7 mouse cellular contexts compared by ENCODE assay signal in the genomic region with DNA sequence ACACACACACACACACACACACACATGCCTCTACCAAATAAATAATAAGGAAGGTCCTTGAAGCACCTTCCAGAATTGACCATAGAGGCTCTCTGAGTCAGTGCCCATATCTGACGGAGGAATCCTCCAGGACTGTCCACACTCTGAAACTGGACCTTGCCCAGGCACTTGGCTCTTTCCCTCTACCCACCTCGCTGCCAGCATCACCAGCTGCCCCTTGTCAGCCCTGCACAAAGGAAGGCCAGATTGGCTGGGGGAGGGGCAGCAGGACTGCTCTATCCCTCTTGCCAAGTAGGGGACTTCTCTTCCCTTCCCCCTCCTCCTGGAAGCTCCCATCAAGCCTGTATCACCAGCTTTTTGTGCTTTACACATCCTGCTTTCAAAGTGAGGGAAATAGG. TPM values are rescaled to one million over a fixed set of nuclear protein-coding genes. Genes with fewer than 3 reads are reported as not detected.
DNase-seq lines count a peak whose midpoint lies in the region; ATAC-seq and TF ChIP-seq lines count a peak whose summit lies in the region.

No protein-coding gene starts in this region.

- no peak overlapping the region for H3K9ac ChIP-seq in forebrain, embryonic 14.5 days (ENCODE audit: low read length)
- H3K9ac ChIP-seq in hindbrain, embryonic 12.5 days: no peak overlapping the region
- no peak overlapping the region for H3K9ac ChIP-seq in lung, embryonic 15.5 days
- no peak overlapping the region for H3K9ac ChIP-seq in stomach, postnatal 0 days (ENCODE audit: low read length)
- H3K9ac ChIP-seq in liver, embryonic 12.5 days: no peak overlapping the region

- no peak for TF ChIP-seq EP300 in stomach, postnatal 0 days (optimal IDR thresholded peaks at IDR 0.05)

- H3K9me3 ChIP-seq in forebrain, embryonic 14.5 days (replicated peaks; ENCODE audit: control insufficient read depth, low read length): no peaks in the 10 kb centered on the region
- H3K9me3 ChIP-seq in hindbrain, embryonic 12.5 days (replicated peaks): no peaks in the 10 kb centered on the region
- no peaks in the 10 kb centered on the region for H3K9me3 ChIP-seq in lung, embryonic 15.5 days
- H3K9me3 ChIP-seq in stomach, postnatal 0 days (ENCODE audit: control insufficient read depth, low read length): no peaks in the 10 kb centered on the region
- H3K9me3 ChIP-seq in liver, embryonic 12.5 days (replicated peaks): no peaks in the 10 kb centered on the region

- 25% methylated on average over 2 of the region's 2 CpGs for WGBS in forebrain, embryonic 14.5 days
- WGBS in hindbrain, embryonic 12.5 days: 38% methylated on average over 2 of the region's 2 CpGs
- WGBS in lung, embryonic 15.5 days: 31% methylated on average over 2 of the region's 2 CpGs
- 30% methylated on average over 2 of the region's 2 CpGs for WGBS in stomach, postnatal 0 days
- WGBS in liver, embryonic 12.5 days (ENCODE audit: insufficient replicate concordance): 41% methylated on average over 2 of the region's 2 CpGs

- H3K4me3 ChIP-seq in forebrain, embryonic 14.5 days (ENCODE audit: low read depth, low read length): no peak overlapping the region
- no peak overlapping the region for H3K4me3 ChIP-seq in hindbrain, embryonic 12.5 days
- no peak overlapping the region for H3K4me3 ChIP-seq in lung, embryonic 15.5 days
- H3K4me3 ChIP-seq in stomach, postnatal 0 days (ENCODE audit: low read depth, low read length): no peak overlapping the region
- H3K4me3 ChIP-seq in liver, embryonic 12.5 days: no peak overlapping the region

- peak; percentile 72 for DNase-seq in MN1 (ENCODE audit: low spot score)
- DNase-seq in brain, adult 2 months (ENCODE audit: low read depth, low spot score): peak; percentile 99
- peak; percentile 92 for DNase-seq in forebrain, embryonic 14.5 days (ENCODE audit: low spot score)
- DNase-seq in stomach, postnatal 0 days (ENCODE audit: low spot score): peak; percentile 19

- H3K36me3 ChIP-seq in forebrain, embryonic 14.5 days (ENCODE audit: control insufficient read depth, insufficient read depth, low read length): no peaks in the 10 kb centered on the region
- H3K36me3 ChIP-seq in hindbrain, embryonic 12.5 days: no peaks in the 10 kb centered on the region
- H3K36me3 ChIP-seq in lung, embryonic 15.5 days: no peaks in the 10 kb centered on the region
- H3K36me3 ChIP-seq in stomach, postnatal 0 days (ENCODE audit: control insufficient read depth, insufficient read depth, low read length): no peaks in the 10 kb centered on the region
- H3K36me3 ChIP-seq in liver, embryonic 12.5 days: no peaks in the 10 kb centered on the region

- H3K27ac ChIP-seq in forebrain, embryonic 14.5 days (ENCODE audit: low read depth, low read length): peak overlapping the region; percentile 61; the same call in 1 of the 2 replicates
- H3K27ac ChIP-seq in hindbrain, embryonic 12.5 days: 0 out of 2 replicates have a peak overlapping the region, but pooled peaks have one; percentile 30
- H3K27ac ChIP-seq in lung, embryonic 15.5 days: no peak overlapping the region
- no peak overlapping the region for H3K27ac ChIP-seq in stomach, postnatal 0 days (replicated peaks)
- H3K27ac ChIP-seq in liver, embryonic 12.5 days: no peak overlapping the region

- ATAC-seq in forebrain, embryonic 14.5 days: peak; percentile 87
- peak; percentile 68 for ATAC-seq in hindbrain, embryonic 12.5 days (ENCODE audit: low FRiP score)
- ATAC-seq in lung, embryonic 15.5 days (ENCODE audit: borderline replicate concordance, extremely low read depth, low FRiP score, low TSS enrichment): peak; percentile 46; the same call in 1 of the 2 replicates
- ATAC-seq in stomach, postnatal 0 days (ENCODE audit: low FRiP score, low TSS enrichment): no peak
- no peak for ATAC-seq in liver, embryonic 12.5 days

- peaks cover 32% of the 10 kb centered on the region for H3K4me1 ChIP-seq in forebrain, embryonic 14.5 days (ENCODE audit: control insufficient read depth, insufficient read depth, low read length)
- H3K4me1 ChIP-seq in hindbrain, embryonic 12.5 days: peaks cover 22% of the 10 kb centered on the region
- peaks cover 5% of the 10 kb centered on the region for H3K4me1 ChIP-seq in lung, embryonic 15.5 days
- H3K4me1 ChIP-seq in stomach, postnatal 0 days (replicated peaks; ENCODE audit: control insufficient read depth, insufficient read depth): no peaks in the 10 kb centered on the region
- no peaks in the 10 kb centered on the region for H3K4me1 ChIP-seq in liver, embryonic 12.5 days

- no peak for TF ChIP-seq CTCF in stomach, postnatal 0 days (IDR thresholded peaks at IDR 0.05; ENCODE audit: low read depth)

- H3K4me2 ChIP-seq in forebrain, embryonic 14.5 days (ENCODE audit: low read length): no peak overlapping the region
- H3K4me2 ChIP-seq in hindbrain, embryonic 12.5 days (replicated peaks): no peak overlapping the region
- no peak overlapping the region for H3K4me2 ChIP-seq in lung, embryonic 15.5 days
- H3K4me2 ChIP-seq in stomach, postnatal 0 days (replicated peaks; ENCODE audit: low read depth): no peak overlapping the region
- H3K4me2 ChIP-seq in liver, embryonic 12.5 days: no peak overlapping the region

- H3K27me3 ChIP-seq in forebrain, embryonic 14.5 days (replicated peaks; ENCODE audit: control insufficient read depth, insufficient read depth, low read length): no peaks in the 10 kb centered on the region
- H3K27me3 ChIP-seq in hindbrain, embryonic 12.5 days: no peaks in the 10 kb centered on the region
- H3K27me3 ChIP-seq in lung, embryonic 15.5 days: no peaks in the 10 kb centered on the region
- no peaks in the 10 kb centered on the region for H3K27me3 ChIP-seq in stomach, postnatal 0 days (ENCODE audit: control insufficient read depth, insufficient read depth, low read length)
- H3K27me3 ChIP-seq in liver, embryonic 12.5 days (replicated peaks): peaks cover under 1% of the 10 kb centered on the region

RNA-seq across cellular contexts. Expression of a gene that starts 6.5 kb away (rescaled TPM):
- 8.6 and 12.2 TPM in 2 replicates for polyA plus RNA-seq in forebrain, embryonic 14.5 days (2014; fragmentation: Nextera tagmentation; extraction: Ambion mirVana)
- 4.9 and 6.7 TPM in 2 replicates for polyA plus RNA-seq in hindbrain, embryonic 12.5 days (2016; fragmentation: Nextera tagmentation; extraction: Ambion mirVana)
- 3.6 and 5.5 TPM in 2 replicates for polyA plus RNA-seq in lung, embryonic 15.5 days (2015; fragmentation: Nextera tagmentation; extraction: Ambion mirVana)
- polyA plus RNA-seq in stomach, postnatal 0 days (2015; fragmentation: Nextera tagmentation; extraction: Ambion mirVana): 1.8 and 2.5 TPM in 2 replicates
- polyA plus RNA-seq in liver, embryonic 12.5 days (2016; fragmentation: Nextera tagmentation; extraction: Ambion mirVana): 1.7 and 2.1 TPM in 2 replicates

Comparison
In these comparisons a context has a peak if more than half of its experiments do, and no peak if none do; other contexts are left out.
1. DNase-seq: peak in every context shown above with its lines; median percentile 99 in brain, adult 2 months; 92 in forebrain, embryonic 14.5 days; 72 in MN1; 19 in stomach, postnatal 0 days.
2. ATAC-seq: peak in forebrain, embryonic 14.5 days (single experiment), hindbrain, embryonic 12.5 days (single experiment) and lung, embryonic 15.5 days (single experiment); none in stomach, postnatal 0 days (single experiment) and liver, embryonic 12.5 days (single experiment).
3. H3K27ac ChIP-seq: peak in forebrain, embryonic 14.5 days (single experiment) and hindbrain, embryonic 12.5 days (single experiment); none in lung, embryonic 15.5 days (single experiment), stomach, postnatal 0 days (single experiment) and liver, embryonic 12.5 days (single experiment).